Comparison of ENCODE assay signal across 25 mouse cellular contexts in genomic region chr1:185657286-185657685, GRCm38 (mm10).
"Had no signal": no experiment of that assay in that cellular context is flagged by ENCODE, and none has a peak within 500 bp of the region (broad histone marks: within the 10 kb centered on the region; RNA-seq: fewer than 3 reads in every experiment).

No protein-coding gene starts in this region.

- H3K27ac ChIP-seq: embryonic facial prominence, embryonic 10.5 days; embryonic facial prominence, embryonic 12.5 days; embryonic facial prominence, embryonic 13.5 days; embryonic facial prominence, embryonic 15.5 days; forebrain, embryonic 10.5 days; forebrain, embryonic 12.5 days; forebrain, embryonic 13.5 days; forebrain, embryonic 15.5 days; gastrocnemius, adult 2 months; heart, adult 2 months; heart, embryonic 13.5 days had no signal

- H3K4me3 ChIP-seq: embryonic facial prominence, embryonic 10.5 days; embryonic facial prominence, embryonic 12.5 days; embryonic facial prominence, embryonic 13.5 days; embryonic facial prominence, embryonic 15.5 days; erythroblast, embryonic 14.5 days; forebrain, embryonic 10.5 days; forebrain, embryonic 12.5 days; forebrain, embryonic 13.5 days; forebrain, embryonic 15.5 days; gastrocnemius, adult 2 months; heart, adult 2 months; heart, embryonic 12.5 days; heart, embryonic 13.5 days had no signal

- DNase-seq: cerebellum, adult 2 months; cerebellum, adult 8-10 months; cerebellum, adult 9-10 months; cerebellum, adult 9-11 months; cerebellum, postnatal 25 days; cerebellum, postnatal 36 days; embryo, embryonic 11 days; forebrain, postnatal 0 days; gastrocnemius, adult 2 months; gastrocnemius, postnatal 10 days; gastrocnemius, postnatal 14 days; gastrocnemius, postnatal 25 days; gastrocnemius, postnatal 36 days; heart, adult 2 months had no signal

- H3K9me3 ChIP-seq: embryonic facial prominence, embryonic 10.5 days; embryonic facial prominence, embryonic 12.5 days; embryonic facial prominence, embryonic 13.5 days; embryonic facial prominence, embryonic 15.5 days; forebrain, embryonic 10.5 days; forebrain, embryonic 12.5 days; forebrain, embryonic 13.5 days; forebrain, embryonic 15.5 days; heart, embryonic 12.5 days; heart, embryonic 13.5 days had no signal

- H3K36me3 ChIP-seq: embryonic facial prominence, embryonic 10.5 days; embryonic facial prominence, embryonic 12.5 days; embryonic facial prominence, embryonic 13.5 days; embryonic facial prominence, embryonic 15.5 days; forebrain, embryonic 10.5 days; forebrain, embryonic 12.5 days; forebrain, embryonic 15.5 days; heart, embryonic 12.5 days; heart, embryonic 13.5 days had no signal

- H3K27me3 ChIP-seq: embryonic facial prominence, embryonic 12.5 days; embryonic facial prominence, embryonic 13.5 days; embryonic facial prominence, embryonic 15.5 days; forebrain, embryonic 12.5 days; forebrain, embryonic 13.5 days; forebrain, embryonic 15.5 days; heart, embryonic 12.5 days; heart, embryonic 13.5 days had no signal

- H3K4me1 ChIP-seq: embryonic facial prominence, embryonic 10.5 days; embryonic facial prominence, embryonic 12.5 days; embryonic facial prominence, embryonic 13.5 days; embryonic facial prominence, embryonic 15.5 days; forebrain, embryonic 10.5 days; forebrain, embryonic 12.5 days had no signal
